Mouse (Mus musculus) heart, adult 18-20 months (tissue): ENCODE measurements around the gene Gm49358. TPM values are rescaled to one million over a fixed set of nuclear protein-coding genes. Genes with fewer than 3 reads are reported as not detected.

ENCODE experiments used
- DNase-seq, 2 experiments: peaks; one replicate each; pipeline ENCODE4 v3.0.0; 2021 to 2022; ENCODE audit warnings: mixed read lengths in 1 of 2
- total RNA-seq, 2 experiments: library from RNA; stranded (reverse); gene quantifications; 2 replicates each; pipeline ENCODE4 v1.2.3; 2021

Gm49358 gene
- total RNA-seq, 2 experiments from 2014 or later = 13.3 to 16.2 TPM

DNA sequence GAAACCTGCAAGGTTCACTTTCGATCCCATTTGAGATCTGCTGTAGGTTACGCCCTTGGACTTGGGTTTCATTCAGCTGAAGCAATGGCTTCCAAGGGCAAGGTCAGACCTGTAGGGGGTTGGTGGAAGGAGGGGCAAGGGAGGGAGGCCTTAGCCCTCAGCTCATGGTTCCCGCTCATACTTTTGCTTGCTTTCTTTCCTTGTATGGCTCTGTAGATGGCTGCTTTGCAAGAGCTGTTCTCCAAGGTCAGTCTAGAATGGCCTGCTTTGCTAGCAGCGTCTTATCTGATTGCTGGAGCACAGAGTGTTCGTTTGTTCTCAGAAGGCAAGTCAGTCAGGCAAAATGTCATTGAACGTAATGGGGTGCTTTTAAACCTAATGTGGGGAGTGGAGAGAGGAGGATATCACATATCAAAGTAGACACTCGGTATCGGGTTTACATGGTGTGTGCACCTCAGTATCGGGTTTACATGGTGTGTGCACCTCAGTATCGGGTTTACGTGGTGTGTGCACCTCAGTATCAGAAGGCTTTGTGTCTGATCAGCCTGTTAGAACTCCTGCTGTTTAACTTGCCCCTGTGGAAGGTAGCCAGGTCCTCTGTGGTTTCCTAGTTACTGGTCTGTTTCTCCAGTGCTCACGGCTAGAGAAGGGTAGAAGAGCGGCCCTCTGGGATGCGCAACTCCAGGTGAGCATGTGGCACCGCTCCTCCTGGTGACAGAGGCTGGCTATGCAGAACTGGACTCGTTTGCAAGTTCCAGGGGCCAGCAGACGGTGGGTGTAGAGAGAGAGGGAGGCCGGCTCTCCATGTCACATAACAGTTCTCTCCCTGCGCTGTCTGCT is 50.7 kb downstream of the Gm49358 start:
- DNase-seq = peak in 1 of 2 experiments; percentile 49

DNA sequence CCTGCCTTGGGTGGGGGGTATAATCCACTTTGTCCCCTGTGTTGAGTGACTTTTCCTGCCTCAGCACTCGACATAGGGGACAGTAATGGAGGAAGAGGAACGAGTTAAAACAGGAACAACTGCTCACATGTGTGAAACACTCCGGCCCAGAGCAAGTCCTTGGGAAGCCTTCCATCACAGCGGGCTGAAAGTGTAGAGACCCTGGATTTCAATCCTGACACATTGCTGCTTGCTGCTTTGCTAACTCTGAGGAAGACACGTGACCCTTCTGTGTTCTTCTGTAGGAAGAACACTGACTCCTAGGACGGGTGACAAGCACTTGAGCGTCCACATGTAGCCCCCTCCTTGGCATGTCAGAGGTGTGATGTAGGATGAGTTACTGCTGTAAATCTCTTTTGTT is 51.4 kb downstream of the Gm49358 start:
- no peak for DNase-seq

DNA sequence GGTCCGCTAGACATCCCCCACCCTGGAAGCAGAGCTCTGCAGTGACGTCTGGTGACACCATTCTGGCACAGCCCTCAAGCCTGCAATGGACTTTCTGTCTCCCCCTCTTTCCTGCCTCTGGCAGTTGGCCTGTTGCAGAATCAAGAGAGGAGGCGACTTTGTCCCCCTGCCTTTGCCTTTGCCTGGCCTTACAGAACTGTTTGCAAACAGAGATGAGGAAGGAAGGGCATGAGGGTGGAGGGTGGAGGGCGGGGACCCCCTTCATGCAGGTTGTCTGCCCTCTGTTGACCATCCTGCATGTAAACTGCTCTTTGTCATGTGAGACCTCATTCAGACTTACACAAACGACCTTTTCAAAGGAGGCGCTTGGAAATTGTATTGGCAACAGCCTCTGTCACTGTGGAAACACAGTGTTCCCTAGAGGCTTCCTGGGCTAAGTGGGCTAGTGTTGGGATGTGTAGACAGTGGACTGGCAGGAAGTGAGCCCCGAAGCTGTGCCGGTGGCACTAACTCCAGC is 55.9 kb downstream of the Gm49358 start:
- peak; percentile 64 for DNase-seq

DNA sequence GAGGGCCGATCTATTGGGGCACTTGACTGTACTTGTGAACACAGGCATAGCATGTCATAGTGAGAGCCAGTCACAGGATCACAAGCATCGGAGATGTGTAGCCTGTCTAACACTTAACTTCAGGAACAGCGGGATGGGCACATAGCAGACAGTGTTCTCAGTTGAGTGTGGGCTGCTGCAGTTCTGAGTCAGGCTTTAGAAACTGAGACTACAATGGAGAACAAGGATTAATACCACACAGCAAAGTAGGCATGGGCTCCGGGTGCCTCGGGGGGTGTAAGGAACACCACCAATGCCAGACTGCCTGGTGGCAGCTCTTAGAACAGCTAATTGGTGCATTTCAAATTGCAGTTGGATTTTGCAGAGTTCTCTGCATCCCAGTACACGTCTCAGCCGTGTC is 57.2 kb downstream of the Gm49358 start:
- DNase-seq = no peak

DNA sequence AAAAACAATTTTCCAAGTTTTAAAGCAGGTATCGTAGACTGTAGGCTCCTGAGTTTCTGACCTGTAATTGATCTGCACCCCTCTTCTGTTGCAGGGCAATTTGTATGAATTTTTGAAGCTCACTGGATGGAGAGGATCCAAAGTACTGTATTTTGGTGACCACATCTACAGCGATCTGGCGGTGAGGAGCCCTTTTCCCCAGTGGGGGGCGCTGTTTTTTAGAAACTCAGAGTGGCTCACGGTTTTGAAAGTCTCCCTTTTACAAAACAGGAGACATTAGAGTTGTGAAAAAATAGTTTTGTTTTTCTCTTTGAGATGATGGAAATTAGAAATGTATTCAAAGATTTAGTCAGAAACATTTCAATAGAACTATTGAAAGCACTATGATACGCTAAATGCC is 60.3 kb downstream of the Gm49358 start:
- no peak for DNase-seq

DNA sequence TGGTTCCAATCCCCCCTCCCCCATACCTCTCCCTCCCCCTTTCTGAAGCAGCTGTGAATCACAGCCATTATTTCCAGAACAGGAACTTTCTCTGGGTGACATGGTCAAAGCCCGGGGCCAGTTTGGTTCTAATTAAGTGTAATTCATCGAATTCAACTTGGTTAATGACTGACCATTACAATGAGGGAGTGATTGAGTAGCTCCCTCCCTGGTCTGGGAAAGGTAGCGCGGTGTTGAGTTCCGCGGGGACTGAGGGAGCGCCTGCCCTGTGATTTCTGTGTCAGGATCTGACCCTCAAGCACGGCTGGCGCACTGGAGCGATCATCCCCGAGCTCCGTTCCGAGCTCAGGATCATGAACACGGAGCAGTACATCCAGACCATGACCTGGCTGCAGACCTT is 61.1 kb downstream of the Gm49358 start:
- no peak for DNase-seq

DNA sequence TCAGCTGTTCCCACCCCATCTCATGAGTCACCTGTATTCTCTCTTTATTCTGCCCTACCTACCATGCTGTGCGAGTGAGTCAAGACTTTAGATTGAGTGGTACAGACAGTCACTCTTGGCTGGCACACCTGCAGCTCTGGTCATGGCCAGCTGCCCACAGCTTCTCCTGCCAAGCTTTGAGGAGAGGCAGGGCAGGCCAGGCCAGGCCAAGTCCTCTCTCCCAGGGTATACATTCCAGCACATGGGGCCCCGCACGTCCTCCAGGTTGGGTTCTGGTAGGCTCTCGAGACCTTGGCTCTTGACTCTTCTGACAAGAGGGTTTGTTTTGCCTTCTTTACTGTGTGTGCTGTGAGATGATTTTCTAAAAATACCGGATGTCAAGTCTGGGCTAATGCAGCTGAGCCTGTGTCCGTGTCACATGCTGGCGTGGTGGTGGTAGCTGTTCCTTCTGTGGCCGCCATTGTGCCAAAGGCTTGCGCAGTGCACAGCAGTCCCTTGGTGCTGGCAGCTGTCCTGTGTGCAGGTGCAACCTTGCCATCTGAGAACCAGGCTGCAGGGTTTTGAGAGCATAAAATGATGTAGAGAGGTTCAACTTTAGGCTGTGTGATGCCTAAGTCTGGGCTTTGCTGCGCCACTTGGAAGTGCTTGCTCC is 62.2 kb downstream of the Gm49358 start:
- DNase-seq = peak; percentile 86 to 87

DNA sequence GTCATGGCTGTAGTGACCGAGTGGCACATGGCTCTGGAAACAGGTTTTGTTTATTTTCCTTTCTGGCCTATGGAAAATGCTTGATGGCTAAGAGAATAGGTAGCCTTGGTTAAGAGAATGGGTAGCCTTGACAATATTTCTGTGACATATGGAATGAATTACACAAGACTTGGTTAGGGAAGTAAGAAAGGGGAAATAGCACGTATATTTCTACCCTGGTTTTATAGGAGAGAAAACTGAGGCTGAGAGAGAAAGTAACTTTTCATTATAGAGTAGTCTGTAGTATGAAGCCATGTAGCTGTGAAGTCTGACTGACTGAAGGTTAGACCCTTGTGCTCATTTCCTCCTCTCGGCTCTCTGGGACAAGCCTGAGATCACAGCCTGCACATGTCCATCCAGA is 63.2 kb downstream of the Gm49358 start:
- no peak for DNase-seq

DNA sequence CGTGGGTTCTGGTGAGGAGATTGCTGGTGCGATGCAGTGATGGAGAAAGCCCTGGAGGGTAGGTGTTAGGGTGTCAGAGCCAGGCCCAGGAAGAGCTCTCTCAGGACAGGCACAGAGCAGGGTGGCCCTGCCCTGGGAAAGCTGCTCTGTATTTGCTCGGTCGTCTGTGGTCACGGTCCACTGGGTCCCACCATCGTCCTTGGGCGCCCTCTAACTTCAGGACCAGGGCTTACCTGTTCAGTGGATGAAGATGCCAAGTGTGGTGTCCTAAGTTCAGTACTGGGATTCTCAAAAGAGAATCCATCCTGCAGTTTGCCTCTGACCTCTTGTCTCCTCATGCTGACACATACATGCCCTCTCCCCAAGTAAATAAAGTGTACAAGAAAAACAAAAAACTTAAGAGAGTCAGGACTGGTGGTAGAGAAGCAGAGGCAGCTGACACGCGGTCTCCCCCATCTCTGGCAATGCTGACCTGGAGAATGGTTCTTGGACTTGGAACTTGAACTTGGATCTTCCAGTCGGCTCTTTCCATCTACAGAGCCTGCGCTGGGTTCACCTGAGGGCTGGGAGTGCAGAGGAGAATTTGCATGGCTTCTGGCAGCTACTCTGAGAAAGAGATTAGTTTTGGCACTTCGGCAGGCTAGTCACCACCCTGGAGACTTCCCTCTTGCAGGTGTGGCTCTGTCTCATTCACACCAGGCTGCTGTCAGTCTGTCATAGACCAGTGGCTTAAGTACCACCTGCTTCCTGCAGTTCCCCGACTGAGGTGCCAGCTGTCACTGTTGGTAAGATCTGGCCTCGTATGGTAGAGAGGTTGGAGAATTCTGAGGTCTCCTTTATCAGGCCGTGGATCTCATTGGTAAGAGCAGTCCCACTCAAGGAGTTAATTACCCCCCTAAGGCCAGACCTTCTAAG is 64.7 kb downstream of the Gm49358 start:
- DNase-seq = no peak

DNA sequence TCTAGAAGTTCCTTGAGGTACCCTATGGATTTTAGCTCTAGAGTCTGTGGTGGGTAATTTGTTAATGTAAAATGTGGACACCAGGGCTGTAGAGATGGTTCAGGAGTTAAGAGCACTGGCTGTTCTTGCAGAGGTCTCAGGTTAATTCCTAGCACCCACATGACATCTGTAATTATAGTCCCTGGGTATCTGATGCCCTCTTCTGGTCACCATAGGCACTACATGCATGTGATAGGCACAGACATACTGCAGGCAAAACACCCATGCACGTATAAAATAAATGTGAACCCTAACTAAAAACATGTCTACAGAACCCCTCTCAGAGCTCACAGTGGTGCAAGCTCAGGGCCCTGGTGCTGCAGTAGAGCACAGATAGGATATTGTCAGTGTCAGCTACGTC is 65.7 kb downstream of the Gm49358 start:
- DNase-seq = no peak

DNA sequence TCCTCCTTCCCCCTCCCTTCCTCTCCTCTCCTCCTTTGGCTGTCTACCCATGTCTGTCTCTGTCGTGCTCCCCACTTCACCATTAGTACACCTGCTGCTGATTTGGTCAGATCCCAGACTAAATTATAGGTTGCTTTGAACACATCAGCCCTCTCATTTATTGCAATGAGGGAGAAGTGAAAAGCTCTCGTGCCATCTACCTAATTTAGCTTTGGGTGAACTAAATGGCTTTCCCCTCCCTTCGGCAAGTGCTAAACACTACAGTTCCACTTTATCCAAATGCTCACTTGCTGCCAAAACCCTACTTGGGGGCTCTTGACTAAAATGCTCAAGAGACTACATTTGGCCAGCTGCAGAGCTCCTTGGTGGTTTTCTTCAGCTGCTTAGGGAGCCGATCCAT is 73.0 kb downstream of the Gm49358 start:
- no peak for DNase-seq

DNA sequence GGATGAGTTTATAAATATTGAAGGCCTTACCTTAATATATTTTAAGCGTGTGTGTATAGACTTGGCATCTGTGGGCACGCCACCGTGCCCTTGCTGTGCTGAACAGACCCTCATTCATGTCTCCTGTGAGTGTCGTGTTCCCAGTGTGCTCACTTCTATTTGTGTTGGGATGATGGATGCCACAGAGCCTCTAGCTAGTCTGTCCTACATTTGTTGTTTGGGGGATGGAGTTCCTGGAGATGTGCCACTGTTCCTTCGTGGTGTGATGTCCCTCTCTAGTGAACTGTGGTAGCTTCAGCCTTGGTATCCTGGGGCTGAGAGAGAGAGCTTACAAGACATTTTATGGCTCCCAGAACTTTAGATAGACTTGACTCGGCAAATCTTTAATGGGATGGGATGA is 75.1 kb downstream of the Gm49358 start:
- DNase-seq = no peak

DNA sequence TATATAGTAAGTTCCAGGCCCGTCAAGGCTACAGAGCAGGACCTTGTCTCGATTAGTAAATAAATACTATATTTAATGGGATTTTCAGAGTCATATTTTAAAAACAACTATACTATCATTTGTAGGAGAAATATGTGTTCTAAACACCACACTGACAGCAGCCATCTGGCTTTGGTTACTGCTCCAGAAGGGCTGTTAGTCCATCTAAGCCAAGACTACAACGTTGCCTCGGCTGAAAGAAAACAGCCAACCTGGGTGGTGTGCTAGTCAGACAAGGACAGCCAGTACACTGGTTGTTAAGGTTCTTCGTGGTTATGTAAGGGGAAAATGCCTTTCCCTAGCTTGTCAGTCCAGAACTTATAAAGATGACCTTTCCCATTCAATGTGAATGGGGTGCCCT is 78.9 kb downstream of the Gm49358 start:
- no peak for DNase-seq

DNA sequence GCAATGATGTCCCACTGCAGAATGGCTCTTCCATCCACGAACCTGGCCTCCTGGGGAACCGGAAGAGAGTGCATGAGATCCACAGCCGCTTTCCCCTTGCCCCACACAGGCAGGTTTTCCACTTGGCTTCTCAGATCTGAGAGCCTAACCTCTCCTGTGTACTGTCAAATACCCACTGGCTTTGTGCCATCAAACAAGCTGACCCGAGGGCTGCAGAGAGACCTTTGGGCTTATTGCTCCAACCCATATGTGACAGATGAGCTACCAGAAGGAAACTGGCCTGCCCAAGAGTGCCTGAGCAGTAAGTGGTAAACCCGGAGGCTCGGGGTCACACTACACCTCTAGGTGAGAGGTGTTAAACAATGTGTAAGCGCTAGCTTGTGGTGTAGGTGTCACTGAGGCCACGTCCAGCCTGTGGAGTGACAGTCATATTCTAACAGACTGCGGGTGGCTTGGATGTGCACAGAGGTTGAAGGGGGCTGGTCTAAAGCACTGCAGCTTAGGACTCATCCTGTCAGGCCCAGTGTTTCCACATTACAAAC is 83.2 kb downstream of the Gm49358 start:
- no peak for DNase-seq

DNA sequence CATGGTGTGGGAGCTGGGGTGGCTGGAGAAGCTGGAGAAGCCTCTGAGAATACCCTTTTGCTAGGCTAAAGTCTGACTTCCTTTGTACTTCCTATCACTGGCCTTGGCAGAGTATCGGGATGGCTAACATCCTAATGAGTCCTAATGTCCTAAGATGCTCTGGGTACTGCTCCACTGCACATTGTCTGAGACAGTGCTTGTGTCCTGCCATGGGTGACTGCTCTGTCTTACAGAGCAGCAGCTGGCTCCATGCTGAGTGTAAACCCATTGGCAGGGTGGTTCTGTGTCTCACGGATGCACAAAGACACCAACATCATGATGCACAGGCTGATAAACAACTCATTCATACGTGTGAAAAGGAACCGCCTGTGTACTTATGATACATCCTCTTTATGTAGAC is 85.3 kb downstream of the Gm49358 start:
- no peak for DNase-seq

DNA sequence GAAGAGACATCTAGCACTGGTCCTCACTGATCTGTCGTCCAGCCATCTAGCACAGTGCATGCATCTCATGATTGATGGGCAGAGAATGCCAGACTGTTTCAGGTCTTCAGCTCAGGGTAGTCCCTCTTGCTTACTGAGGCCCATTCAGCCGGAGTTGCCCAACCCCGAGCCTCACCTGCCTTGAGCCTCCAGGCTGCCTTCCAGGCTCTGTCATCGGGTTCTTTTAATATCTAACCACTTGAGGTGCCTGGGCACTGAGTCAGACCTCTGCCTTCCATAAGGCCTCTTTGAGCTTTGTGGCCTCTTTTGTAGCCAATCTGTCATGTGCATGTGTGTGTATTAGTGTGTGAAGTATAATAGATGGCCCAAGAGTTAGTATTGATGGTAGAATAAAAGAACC is 85.7 kb downstream of the Gm49358 start:
- DNase-seq = peak in 1 of 2 experiments; percentile 34

DNA sequence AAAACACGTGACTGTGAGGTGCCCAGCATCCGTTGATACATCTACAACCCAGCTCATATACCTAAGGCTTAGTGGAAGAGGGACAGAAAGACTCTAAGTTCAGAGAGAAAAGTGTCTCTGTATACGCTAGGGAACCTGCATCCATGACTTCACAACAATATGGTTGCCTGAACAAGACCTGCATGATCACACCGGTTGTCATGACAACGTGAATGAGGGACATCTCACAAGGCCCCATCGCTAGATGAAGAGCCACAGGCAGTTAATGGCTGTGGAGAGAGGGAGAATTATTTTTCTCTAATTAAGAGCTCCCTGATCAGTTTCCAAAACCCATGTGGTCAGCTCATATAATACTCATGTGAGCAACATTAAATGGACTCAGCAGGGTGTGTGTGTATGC is 88.4 kb downstream of the Gm49358 start:
- DNase-seq = no peak

DNA sequence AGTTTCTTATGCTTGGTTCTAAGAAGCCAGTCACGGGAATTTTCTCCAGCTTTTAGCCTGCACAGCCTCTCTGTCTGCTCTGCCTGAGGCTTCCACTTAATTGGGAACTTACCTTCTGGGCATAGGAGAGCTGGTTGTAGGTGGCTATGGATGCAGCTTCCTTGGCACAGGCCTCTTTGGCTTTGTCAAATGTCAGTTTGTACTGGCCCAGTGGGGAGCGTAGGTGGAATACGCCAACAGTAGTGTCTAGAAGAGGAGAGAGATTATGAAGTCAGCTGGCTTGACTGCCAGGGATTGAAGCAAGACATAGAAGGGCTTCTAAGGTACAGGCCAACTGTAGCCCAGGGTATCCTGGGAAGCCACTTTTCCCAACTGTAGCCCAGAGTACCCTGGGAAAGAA is 89.7 kb downstream of the Gm49358 start:
- no peak for DNase-seq

DNA sequence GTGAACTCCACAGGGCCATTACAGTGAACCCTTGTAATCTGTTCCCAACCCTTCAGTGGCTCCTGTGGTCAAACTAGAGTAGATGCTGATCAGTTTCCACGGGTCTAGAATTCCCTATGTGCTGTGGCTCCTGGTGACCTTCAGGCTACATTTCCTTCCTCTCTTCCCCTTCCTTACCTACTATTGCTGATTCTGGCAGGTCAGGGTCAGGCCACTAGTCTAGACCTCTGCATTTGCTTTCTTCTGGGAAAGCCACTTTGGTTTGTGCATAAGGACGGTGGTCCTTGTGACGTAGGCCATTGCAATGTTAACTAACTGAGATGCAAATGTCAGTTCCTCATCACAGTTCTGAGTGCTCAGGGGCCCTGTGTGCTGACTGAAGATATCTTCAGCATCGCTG is 96.6 kb downstream of the Gm49358 start:
- DNase-seq = no peak

DNA sequence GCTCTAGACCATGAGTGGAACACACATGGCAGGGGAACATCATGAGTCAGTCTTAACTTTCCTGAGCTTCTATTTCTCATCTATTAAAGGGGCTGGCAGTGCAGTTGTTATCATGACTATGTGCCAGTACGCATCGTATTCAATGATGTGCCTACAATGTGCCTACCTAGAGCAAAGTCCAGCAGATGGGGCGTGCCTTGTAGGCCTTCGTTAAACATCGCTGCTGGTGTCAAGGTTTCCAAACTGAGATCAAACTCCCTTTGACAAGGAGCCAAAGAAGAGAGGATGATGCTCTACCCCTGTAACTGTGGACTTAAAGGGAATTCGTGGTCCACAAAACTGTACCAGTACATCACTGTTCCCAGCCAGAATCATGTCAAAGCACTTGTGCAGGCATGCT is 98.7 kb downstream of the Gm49358 start:
- no peak for DNase-seq

DNA sequence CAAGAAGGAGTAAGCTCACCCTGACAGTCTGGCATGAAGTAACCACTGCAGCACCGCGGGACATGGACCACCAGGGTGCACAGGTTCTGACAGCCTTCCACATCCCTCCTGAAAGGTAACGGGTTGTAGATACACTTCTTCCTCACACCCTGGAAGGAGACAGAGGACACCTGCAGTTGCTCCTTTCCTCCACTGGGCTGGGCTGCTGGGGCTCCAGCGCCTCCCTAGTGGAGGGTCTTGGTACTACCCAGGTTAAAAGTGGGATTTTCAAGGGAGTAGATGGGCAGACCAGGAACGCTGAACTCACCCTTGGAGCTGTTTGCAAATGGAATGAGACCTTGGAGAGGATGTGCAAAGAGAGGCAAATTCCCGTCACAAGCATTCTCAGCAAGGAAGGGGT is 99.7 kb downstream of the Gm49358 start:
- no peak for DNase-seq

DNA sequence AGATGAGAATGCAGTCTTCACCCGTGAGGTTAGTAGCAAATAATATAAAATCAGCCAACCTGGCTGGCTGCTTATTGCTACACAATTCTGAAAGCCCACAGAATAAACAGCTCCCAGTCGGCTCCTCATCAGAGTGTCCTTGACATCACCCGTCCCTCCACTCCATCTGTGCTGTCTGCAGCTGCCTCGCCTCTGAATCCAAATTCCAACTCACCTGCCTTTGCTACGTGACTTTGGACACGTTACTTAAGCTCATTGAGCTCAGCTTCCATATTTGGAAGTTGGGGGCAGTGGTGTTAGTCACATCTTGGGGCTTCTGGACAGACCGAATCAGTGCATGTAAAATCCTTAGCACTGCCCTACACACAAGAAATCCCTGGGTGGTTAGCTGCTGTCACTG is 108.3 kb downstream of the Gm49358 start:
- DNase-seq = no peak
